Mouse (Mus musculus) gastrocnemius, postnatal 4 days (tissue): ENCODE data around the gene Intu. TPM values are rescaled to one million over a fixed set of nuclear protein-coding genes. Genes with fewer than 3 reads are reported as not detected.
A peak's percentile ranks its signal among the peaks of the same experiment; 100 is the strongest.

ENCODE experiments used
- DNase-seq, 2 experiments: peaks; one replicate each; pipeline ENCODE4 v3.0.0; 2021 to 2022; ENCODE audit warnings: low spot score in 2 of 2, mixed read lengths in 2 of 2
- total RNA-seq, 2 experiments: library from RNA; stranded (reverse); gene quantifications; 2 replicates each; pipeline ENCODE4 v1.2.3; 2021

Gene Intu
- total RNA-seq, 2 experiments from 2014 or later = 3.2 to 3.9 TPM

DNA sequence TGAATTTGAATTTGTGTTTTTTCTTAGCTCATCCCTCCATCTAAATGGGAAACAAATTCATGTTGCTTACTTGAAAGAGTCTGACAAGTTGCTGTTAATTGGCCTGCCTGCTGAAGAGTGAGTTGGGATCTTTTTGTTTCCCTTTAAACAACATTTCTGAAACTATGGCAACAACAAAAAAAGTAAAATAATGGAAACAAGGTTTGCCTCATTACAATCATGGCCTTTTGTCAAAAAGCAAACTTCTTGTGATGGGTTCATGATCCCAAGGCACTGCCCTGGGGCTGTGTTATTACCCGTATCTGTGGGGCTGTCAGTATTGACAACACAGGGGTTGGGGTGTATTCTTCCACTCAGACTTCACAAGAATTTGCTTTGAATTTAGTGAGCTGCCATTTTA, 147.8 kb downstream of the Intu start:
- DNase-seq = no peak

DNA sequence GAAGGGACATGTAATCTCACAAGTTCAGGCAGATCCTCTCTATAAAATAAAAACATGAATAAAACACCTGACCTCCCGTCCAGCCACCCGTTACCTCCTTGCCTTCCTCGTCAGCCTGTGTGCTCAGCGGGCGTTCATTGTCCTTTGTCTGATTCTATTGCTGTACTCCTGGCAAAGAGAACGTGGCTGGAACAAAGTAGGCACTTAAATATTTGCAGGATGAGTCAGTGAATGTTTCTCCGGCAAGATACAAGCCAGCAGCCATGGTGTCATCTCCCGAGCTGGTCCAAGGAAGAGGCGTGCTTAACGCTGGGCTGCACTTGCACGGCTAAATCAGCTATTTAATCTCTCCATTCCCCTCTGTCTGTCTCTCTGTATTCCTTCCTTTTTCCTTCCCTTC, 151.3 kb downstream of the Intu start:
- peak in 1 of 2 experiments; percentile 37 for DNase-seq

DNA sequence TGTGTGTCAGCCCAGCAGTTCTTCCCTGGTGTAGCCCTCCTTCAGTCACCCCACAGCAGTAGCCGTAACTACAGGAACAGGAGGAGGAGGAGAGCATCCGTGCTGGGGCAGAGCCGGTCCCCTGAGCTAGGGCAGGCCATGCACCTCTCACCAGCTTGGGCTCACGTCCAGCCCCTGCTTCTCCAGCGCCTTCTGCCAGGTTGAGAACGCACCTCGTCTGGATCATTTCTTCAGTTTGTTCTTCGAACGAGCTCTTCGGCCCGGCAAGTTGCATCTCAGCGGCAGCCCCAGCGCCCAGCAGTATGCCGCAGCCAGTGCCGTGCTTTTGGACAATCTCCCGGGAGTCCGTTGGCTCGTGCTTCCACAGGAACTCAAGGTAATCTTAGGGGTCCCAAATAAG, 152.1 kb downstream of the Intu start:
- no peak for DNase-seq

DNA sequence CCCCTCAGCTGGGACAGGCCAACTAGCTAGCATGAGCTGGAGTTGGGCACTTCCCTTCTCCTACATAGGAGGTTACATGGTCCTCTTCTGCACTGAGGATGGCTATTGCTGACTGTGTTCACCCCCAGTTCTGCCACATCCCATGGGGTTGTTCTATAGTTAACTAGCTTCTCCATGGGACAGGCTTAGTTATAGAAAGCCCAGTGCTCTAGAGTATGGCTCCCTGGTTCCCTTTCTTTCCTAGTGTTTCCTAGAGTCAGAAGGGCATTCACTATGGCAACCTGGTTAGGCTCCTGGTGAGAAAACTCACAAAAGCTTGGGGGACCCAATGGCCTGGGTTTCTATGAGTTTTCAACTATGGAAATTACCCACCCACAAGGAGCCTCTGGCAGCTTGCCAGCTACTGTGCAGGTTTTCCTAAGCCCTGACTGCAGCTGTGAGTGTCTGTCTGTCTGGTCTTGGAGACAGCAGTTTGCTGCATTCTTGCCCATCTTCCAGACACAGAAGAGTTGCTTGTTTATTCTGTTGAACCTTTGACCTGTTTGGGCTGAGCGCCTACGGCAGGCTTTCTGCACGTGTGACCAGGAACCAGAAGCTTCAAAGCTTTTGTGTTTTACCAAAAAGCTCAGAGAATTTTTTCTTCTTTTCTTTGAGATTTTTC, 154.9 kb downstream of the Intu start:
- peak in 1 of 2 experiments; percentile 50 for DNase-seq

DNA sequence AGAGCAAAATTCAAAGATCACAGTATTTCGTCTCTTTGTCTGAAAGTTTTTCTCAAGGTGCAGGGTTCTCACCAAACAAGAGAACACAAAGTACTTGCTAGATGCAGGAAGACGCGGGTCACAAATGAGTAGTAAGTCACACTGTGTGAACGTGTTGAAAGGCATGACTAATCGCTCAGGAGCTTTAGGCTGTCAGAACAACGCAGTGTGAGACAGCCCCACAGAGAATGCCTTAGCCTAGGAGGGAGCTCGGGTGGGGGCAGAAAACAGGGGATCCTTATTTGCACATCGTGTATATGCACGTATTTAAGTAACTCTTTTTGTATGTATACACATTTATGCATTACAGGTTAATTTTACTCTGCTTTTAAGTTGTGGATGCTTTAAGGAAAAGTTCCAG, 155.8 kb downstream of the Intu start:
- no peak for DNase-seq

DNA sequence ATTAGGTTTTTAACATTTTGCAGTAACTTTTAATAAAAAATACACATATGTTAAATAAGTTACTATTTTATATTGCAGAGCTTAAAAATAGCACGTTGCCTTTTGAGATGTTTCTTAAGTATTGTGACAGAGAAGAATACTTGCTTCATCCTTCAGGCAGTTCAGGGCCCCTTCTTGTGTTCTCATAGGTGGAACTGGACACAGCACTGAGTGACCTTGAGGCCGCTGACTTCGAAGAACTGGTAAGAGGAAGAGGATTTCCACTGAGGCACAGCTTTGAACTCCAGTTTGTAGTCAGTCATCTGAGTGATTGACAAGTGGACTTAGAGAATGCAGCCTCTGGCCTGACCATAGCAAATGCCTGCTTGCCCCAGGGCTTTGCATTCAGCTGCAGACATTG, 156.5 kb downstream of the Intu start:
- DNase-seq = no peak

DNA sequence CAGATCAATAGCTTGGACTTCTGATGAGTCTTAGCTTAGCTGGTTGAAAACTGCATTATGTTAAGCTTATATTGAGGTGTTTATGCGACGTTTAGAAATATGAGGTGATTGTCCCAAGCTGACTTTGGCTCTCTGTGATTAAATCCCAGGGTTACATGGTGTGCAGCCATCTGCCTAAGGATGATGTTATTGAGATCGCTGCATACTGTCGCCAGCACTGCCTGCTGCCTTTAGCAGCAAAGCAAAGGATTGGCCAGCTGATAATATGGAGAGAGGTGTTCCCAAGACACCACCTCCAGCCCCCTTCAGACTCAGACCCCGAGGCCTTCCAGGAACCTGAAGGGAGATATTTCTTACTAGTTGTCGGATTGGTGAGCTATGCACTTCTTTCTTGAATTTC, 160.5 kb downstream of the Intu start:
- DNase-seq = no peak

DNA sequence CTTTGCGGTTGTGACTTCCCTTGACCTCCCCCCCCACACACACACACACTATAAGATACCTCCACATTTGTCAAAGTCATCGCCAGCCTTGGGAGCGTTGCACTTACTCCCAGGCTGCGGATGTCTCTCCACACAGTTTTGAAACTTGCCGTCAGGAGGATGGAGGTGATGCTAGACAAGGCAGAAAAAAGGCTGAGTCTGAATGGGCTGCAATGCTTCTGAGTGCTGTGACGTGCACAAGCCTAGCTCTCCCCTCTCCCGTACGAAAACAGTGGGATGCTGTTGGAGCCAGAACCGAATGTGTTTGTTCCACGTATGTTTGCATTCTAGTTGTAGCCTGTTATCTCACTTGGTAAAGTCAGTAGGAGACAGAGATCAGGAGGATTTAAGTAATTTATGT, 162.3 kb downstream of the Intu start:
- no peak for DNase-seq

DNA sequence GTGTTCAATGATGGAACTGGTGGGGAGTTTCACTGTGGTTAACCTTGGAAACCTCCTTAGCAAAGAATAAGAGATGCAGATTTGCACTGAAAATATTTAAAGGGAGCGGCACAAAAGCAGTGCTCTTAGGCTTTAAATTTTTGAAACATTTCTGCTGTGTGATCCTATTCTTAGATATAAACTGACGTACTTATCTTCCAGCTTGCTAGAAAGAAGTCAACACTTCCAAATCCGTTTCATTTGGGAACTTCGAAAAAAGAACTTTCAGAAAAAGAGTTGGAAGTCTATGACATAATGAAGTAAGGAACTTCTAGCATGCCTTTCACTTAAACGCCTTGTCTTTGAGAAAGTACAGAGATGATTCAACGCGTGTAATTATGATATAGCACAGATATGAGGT, 162.9 kb downstream of the Intu start:
- DNase-seq = no peak

DNA sequence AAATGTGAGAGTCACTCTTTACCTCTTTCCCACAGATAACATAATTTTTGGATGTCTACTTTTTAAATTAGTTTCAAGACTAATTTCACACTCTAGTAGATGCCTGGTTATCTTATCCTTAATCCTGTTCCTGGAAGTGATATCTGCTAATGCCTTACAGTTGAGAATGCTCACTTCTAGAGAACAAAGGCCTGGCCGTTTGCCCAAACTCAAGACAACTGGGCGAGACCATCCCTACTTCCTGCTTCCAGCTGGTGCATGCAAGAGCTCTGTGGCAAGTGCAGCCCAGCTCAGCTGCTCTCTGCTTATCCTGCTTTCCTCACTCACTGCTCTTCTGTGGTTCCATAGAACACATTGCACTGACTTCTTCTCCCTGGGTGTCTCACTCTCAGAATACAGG, 163.4 kb downstream of the Intu start:
- peak in 1 of 2 experiments; percentile 34 for DNase-seq

DNA sequence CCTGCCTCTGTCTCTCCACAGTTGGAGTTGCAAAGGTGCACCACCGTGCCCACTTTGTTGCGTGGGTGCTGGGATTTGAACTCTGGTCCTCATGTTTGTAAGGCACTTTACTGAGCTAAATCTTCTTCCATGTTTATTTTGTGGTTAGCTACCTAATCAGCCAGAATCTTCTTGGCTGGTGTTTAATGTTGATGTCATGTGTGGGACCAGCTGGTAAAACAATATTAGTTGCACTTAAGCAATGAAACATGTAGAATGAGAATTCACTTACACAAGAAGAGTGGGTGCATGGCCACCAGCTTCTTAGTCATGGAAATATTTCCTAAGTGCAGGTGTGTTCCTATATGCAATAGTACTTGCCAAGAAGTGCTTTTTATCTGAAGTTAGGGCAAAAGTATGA, 164.1 kb downstream of the Intu start:
- DNase-seq = no peak

DNA sequence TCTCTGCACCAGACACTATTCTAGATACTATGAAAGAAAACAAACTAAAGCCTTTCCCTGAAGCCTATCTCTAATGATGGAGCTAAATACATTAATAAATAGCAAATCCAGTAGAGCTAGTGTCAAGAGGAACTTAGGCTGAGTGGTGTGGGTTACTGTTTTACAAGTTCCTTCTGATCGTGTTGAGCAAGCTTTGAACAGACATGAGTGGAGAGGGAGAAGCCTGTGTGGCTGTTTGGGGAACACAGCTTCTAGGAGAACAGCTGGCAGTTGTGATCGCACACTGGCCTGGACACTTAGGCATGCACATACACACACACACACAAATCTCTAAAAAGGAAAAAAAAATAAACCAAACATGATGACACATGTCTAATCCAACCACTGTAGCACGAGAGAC, 167.7 kb downstream of the Intu start:
- no peak for DNase-seq

DNA sequence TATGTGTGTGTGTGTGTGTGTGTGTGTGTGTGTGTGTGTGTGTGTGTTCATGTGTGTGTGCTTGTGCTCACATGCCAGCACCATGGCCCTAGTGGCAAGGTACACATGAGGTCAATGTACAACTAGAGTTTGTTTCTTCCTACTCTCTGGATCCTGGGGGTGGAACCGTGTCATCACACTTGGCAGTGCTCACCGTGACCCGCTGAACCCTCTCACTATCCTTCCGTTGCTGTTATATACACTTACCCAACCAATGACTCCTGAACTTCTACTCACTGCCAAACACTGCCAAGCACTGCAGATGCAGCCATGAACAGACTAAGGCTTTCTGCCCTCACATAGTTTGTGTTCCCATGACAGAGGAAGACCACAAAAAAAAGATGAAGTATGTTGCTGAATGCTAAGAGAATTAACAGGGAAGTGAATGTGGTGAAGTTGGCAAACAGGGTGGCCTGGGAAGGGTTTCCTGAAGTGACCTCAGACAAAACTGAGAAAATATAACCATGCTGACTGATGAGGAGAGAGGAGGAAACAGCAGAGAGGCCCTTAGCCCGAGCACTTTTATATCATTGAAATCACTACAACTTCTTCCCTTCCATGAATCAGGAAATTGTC, 173.8 kb downstream of the Intu start:
- no peak for DNase-seq

DNA sequence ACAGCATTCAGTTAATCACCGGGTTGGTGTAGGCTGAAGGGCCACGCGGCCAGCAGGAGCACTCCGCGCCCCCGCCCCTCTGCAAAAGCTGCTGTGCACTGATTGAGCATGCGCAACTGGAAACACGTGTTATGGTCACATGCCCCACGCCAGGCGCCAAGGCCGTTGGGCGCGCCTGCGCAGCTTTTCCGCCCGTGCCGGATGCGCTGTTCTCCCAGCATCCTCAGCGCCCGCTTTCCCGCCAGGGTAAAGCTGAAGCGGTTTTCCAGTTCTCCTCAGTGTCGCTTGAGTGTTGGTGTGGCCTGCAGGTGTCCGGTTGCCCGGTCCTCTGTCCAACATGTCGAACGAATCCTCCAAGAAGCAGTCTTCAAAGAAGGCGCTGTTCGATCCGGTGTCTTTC, 177.6 kb downstream of the Intu start, which contains the start of gene Slc25a31:
Gene Slc25a31, plus strand, starts transcription at position 201 of the 400 bp plus-strand sequence.
- DNase-seq = no peak

DNA sequence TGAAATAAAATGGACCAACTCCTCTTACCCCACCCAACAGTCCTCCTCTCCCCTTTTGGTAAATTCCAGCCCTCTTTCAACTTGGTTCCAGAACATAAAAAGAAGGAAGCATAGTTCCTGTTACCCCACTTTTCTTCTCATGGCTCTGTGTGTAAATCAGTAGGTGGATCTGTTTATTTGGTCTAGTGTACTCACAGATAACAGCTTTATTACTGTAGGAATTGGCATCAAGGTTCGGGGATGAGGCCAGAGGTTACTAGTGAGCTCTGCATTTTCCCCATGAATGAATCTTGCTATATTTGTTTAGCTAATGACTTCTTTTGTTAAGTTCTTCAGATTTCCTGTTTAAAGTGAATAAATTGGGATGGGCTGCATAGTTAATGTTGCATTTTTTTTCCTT, 185.0 kb downstream of the Intu start:
- no peak for DNase-seq

DNA sequence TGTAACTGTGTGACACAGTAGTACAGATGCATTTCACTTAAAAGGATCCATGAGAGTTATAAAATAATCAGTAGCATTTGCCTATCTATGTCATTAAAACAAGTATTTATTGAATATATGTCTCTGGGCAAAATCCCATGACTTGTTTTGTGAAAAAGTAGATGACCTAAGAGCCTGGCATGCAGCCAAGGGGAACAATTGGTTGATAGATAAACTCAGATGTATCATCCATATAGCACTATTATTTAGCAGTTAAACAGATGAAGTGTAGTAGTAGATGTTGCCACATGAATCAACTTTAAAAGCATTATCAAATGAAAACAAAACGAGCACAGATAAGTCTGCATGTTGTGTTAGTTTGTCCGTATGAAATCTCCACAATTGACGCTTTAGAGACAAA, 187.9 kb downstream of the Intu start:
- DNase-seq = no peak

DNA sequence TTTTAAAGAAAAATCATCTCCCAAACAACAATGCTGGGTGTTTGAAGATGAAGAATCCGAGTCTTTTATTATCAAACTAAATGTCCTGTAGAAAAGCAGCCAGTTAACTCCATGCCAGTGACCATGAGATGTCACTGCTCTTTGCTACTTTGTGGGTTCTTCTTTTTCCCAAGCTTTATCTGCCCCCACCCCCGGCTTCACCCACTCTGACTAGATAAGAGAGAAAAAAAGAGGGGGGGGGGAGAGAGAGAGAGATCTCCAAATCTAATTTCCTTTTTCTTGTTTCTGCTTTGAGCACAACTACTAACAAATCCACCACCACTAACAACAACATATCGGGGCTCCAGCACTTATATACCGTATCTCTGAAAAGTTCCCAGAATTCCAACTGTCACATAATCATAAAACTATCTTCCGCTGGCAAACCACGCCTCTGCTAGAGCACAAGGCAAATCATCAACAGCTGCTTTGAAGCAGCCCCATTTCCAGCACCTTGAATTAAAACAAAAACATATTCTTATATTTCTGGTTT, 207.4 kb downstream of the Intu start:
- DNase-seq = no peak

DNA sequence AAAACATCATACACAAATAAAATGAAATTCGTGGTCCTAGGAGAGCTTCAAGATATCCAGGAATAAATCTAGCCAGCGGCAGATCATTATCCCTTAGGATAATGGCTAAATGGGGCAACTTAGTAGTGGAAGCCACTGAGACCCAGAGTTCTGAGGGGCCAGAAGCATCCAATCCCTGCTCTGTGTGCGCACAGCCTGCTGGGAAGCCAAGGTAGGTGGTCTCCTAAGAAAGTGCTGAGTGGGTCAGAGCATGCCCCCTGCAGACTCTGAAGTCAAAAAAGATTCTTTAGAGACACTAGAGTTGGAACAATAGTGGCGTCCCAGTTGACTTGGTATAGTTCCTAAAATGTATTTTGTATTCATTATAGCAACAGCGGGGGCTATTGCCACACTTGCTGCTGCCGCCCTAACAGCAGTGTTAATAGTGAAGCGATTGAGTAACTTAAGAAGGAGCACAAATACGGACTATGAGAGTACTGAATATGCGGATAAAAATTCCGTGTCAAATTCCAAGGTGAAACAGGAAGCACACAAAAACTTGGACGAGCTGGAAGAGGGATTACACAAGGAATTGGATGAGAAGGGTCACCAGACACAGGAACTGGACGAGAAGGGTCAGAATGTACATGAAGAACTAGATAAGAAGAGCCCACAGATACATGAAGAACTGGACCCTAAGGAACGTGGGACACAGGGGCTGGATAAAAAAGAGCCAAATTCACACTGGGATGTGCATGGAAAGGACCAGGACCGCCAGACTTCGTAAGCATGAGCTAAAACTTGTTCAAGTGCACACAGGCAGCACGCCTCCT, 213.1 kb downstream of the Intu start, which contains the start of gene Hspa4l:
Gene Hspa4l, plus strand, starts transcription at position 472 of the 812 bp plus-strand sequence.
- no peak for DNase-seq

DNA sequence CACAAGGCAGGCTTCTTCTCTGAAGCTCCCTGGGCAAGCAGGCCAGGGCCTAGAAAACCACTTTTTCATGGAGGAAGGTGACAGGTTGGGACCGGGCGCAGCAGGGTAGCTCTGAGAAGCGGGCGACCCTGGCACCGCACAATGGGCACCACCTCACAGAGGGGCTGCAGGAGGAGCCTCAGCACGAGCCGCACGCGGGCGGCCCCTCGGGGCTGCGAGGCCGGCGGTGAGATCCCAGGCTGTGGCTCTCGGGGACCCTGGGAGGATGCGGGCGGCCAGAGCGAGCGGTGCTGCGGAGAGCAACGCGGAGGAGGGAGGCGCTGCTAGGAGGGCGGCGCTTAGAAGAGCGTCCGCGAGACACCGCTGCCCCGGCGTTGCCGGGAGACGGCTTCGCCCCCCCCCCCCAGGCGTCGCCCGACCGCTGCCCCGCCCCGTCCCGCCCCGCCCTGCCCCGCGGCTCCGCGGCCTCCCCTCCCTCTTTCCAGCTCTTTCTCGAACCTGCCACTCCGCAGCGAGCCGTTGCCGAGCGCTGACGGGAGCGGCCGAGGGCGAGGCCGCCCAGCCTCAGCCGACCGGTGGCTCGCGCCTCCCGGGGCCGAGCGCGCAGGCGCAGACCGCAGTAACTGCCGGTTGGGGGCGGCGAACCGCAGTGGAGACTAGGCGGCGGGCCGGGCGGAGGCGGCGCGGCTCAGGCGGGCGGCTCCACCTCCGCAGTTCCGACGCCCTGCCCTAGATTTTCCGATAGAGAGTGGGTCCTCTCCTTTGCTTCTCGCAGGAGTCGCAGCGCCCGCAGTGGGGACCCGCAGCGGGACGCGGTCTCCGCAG, 214.0 kb downstream of the Intu start:
- peak; percentile 85 to 92 for DNase-seq

DNA sequence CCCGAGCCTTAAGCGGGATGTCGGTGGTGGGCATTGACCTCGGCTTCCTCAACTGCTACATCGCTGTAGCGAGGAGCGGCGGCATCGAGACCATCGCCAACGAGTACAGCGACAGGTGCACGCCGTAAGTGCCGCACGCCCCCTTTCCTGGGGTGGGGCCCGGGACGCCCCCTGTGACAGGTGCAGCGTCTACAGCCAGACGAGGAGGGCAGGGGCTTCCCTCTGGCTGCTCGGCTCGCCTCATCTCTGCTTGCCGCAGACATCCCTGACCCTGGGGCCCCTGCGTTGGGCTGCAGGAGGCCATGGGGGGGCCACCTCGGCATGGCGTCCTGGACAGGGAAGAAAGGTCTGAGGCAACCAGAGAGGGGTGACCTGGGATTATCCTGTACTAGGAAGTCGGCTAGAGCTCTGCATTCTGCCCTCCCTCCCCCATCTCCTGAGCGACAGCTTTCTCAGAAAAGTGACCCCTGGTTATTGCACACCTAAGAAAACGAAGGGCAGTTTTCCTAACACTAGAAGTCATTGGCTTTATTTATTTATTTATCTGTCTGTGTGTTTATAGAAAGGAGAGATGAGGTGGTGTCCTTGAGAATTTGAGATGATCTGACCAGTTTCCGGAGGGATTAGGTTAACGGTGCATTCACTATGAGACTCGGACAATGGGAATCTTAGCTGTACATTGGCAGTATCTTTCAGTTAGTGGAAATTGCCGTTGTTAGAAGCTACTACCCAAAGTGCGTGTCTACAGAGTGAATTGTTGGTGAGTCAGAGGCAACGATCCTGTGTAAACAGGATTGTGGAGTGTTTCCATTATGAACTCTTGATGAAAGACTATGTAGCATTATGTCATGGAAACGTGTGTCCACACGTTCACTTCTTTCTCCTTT, 214.8 kb downstream of the Intu start:
- DNase-seq = no peak
